Mouse (Mus musculus): ENCODE results near the gene Amt.

GRCm38 (mm10) chr9:108343331-108343730 lies 46.7 kb downstream of the Amt start:
- TF ChIP-seq CTCF (IDR thresholded peaks at IDR 0.05; ENCODE audit: low read depth) (no peak), EP300 (IDR thresholded peaks at IDR 0.05; ENCODE audit: low read depth) (no peak)
